Mouse (Mus musculus) adrenal gland (tissue): Measurements from ENCODE around the gene Dok4.

Experiments used
- intact Hi-C: fragments of 180-260 bp; cut with DNase I; formaldehyde crosslinking; loops from one replicate; pipeline ENCODE4 v1.15.1; 2025
- long read RNA-seq, 2 experiments: library from polyadenylated mRNA; unstranded; transcript quantifications; one replicate each; pipeline ENCODE4 v2.0.0; 2020; ENCODE audit warnings: borderline replicate concordance in 1 of 2; ENCODE audit not compliant: insufficient replicate concordance in 1 of 2

Gene Dok4
- long read RNA-seq, experiment 1, transcript Dok4-201 (9 exons, 2,590 nt), result major isoform, 6 of 10 reads
- long read RNA-seq, experiment 1, partial matches to known transcripts, result 1 of 10 reads
- long read RNA-seq, experiment 1, other reads (novel, unspliced or antisense), result 3 of 10 reads
- long read RNA-seq, experiment 2, transcript Dok4-201 (9 exons, 2,590 nt), result major isoform, 6 of 8 reads
- long read RNA-seq, experiment 2, partial matches to known transcripts, result 0 of 8 reads
- long read RNA-seq, experiment 2, other reads (novel, unspliced or antisense), result 1 of 8 reads

DNA sequence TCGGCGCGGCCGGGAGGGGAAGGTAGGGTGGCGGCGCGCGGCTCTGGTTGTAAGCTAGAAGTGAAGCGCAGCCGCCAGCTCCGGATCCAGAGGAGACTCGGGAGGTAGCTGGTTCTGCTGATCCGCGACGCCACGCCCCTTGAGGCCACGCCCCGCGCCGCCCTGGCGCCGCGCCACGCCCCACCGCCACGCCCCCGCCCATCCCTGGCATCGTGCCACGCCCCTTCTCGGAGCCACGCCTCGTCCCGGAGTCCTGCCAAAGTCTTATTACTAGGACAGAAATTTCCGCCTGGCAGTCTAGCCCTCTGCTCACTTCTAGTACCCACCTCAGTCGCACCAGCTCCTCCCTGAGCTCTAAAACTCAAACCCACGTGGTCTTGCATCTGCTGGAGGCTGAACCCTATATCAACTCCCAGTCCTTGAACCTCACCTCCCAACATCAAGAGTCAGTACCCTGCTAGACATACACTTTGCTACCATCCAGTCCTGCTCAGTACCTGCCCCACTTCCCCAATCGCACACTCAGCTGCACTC, at the start of gene Dok4:
Gene Dok4, minus strand, starts transcription at position 134 of the 534 bp plus-strand sequence.
- intact Hi-C loops, result loop anchor here (2.0 kb wide), 1 partner anchor 33 kb away; no protein-coding TSS in a partner anchor

DNA sequence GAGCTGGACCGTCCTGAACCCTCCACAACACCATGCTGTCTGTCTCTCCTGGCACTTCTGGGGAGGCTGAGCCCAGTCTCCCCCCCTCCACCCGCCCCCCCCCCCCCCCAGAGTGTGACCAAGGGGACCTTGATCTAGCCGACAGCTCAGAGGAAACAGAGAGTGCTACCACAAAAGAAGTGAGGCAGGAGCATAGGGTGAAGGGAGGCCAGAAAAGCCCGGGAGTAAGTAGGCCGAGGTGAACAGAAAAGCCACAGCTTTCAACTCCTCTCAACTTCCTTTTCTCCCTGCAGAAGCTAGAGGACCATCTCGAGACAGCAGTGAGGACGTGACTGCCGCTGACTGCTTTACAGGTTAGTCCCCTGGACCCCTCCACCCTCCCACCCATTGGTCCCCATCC, 47.3 kb upstream of the Dok4 start, which contains the start of gene Adgrg5:
Gene Adgrg5, plus strand, starts transcription at position 290 of the 400 bp plus-strand sequence.
- intact Hi-C loops, result no loop called here

DNA sequence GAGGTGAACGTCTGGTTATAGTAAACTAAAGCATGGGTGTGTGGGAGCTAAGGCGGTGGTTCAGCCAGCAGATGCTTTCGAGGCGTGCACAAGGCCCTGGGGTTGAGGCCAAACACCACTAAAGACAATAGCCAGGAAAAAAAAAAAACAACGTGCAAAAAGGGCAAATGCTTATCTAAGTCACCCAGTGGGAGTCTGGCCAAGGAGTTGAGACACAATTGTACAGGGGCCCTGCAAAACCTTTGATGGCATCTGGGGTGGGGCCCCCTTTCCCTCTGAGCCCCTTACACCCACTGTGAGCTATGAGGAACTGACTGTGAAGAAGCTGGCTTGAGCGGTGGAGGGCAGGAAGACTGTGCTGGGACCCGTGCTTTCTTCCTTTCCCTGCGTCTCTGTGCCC, 46.5 kb upstream of the Dok4 start:
- intact Hi-C loops, result no loop called here

GRCm38 (mm10) chr8:94922176-94922575, 46.0 kb upstream of the Dok4 start:
- intact Hi-C loops, result no loop called here

- intact Hi-C loops, result no loop called here
Measured at GRCm38 (mm10) chr8:94919256-94919655, 43.1 kb upstream of the Dok4 start.

- intact Hi-C loops, result no loop called here
Measured at GRCm38 (mm10) chr8:94917851-94918495, 41.8 kb upstream of the Dok4 start, which contains the start of gene Ccdc102a. Gene Ccdc102a (minus strand): TSS chr8:94918098.

- intact Hi-C loops, result no loop called here
Measured at GRCm38 (mm10) chr8:94917352-94917751, 41.2 kb upstream of the Dok4 start.

- intact Hi-C loops, result no loop called here
Measured at GRCm38 (mm10) chr8:94916960-94917324, 40.8 kb upstream of the Dok4 start.

DNA sequence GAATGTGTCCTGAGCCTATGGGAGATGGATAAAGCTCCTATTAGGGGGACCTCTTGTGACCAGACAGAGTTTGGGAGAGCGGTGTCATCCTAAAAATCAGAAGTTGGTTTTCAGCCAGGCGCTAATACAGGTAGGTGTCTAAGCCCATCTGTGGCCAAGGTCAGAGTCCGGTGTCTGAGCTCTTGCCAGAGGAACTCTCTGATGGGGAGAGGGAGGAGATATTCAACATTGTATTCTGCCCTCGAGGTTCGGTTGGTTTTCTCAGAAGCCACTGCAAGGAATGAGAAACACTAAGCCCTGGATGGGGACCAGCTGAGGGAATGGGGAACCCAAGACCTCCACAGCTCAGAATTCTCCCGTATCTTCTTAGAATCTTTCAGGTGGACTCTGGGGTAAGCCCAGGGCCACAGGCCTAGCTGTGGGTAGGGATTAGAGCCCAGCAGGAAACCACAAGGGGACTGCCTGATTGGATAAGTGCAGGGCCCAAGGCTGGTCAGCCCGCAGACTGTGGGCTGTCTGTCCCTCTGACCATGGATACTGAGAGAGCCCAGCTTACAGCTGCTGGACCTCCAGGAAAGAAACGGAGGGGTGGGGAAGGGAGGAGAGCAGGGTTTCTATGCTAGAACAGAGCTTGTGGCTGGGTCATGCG, 40.3 kb upstream of the Dok4 start:
- intact Hi-C loops, result no loop called here

DNA sequence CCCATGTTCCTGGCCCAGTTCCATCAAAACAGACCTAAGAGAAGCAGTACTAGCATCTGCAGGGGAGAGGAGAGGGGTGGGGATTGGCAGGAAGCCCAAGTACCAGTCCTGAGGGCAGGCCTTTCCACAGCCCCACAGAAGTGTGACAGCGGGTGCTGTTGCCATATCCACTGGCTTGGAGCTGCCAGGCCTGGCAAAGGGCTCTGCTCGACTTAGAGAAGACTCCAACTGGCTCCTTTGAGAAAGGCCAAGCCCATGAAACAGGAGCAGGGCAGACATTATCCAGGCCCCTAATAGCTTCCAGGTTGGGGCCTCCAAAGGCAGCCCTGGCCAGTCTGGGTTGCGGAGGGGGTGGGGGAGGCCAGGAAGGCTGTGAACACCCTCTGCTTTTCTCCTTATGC, 38.6 kb upstream of the Dok4 start:
- intact Hi-C loops, result loop anchor here (5.0 kb wide), 1 partner anchor 207 kb away; no protein-coding TSS in a partner anchor

- intact Hi-C loops, result loop anchor here (5.0 kb wide), 1 partner anchor 207 kb away; no protein-coding TSS in a partner anchor
Measured at GRCm38 (mm10) chr8:94914256-94914655, 38.1 kb upstream of the Dok4 start.

GRCm38 (mm10) chr8:94913061-94913660, 37.0 kb upstream of the Dok4 start:
- intact Hi-C loops, result loop anchor here (5.0 kb wide), 1 partner anchor 206 kb away; no protein-coding TSS in a partner anchor

DNA sequence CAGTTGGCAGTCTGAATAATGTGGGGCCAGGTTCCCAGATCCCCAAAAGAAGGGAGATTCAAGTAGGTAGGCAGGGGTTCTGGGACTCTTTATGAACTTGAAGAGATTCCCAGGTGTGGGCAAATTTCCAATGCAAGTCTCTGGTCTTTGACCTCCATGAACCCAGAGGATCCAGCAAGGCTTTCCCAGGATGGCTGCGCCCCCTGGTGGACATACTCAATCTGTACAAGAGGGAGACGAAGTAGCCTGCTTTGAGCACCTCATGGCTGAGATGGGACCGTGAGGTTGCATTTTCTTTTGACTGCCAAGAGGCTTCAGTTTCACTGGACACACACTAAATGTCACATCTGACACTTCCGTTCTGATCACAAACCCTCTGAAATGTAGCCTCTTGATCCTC, 32.7 kb upstream of the Dok4 start:
- intact Hi-C loops, result loop anchor here (2.0 to 5.0 kb wide), 2 partner anchors 32 to 87 kb away; partner anchors contain the start of gene Dok4

GRCm38 (mm10) chr8:94907591-94908300, 31.6 kb upstream of the Dok4 start:
- intact Hi-C loops, result loop anchor here (2.0 to 5.0 kb wide), 2 partner anchors 31 to 85 kb away; partner anchors contain the start of gene Dok4

DNA sequence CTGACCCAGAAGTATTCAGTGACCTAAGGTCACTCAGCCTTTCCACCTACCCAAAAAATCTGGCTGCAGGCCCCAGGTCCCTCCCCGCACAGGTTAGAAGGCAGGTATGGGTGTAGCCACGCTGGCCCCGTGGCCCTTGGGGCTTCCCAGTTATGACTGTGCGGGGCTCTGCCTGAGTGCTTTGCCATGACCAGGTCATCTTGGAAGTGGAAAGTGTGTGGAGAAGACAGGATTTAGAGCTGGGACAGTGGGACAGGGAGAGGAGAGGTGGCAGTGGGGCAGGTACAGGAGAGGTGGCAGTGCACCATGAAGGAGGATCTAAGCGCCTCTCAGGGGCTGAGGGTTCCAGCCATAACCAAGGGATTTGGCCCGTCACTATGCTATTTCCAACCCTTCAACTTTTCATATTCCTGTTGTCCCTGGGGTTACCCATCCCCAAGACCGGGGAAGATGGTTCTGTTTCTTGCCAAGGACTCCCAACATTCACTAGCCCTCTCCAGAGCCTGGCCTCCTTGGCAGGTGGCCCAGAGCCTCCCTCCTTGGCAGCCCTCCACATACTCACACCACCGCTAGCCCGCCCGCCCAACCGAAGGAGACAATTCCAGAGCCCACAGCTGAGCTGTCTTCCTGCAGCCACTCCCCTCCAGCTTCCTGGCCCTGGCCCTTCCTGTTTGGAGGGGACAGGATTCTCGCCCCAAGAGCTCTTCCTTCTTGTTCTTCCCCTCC, 28.5 kb upstream of the Dok4 start:
- intact Hi-C loops, result loop anchor here (5.0 kb wide), 1 partner anchor 82 kb away; no protein-coding TSS in a partner anchor

DNA sequence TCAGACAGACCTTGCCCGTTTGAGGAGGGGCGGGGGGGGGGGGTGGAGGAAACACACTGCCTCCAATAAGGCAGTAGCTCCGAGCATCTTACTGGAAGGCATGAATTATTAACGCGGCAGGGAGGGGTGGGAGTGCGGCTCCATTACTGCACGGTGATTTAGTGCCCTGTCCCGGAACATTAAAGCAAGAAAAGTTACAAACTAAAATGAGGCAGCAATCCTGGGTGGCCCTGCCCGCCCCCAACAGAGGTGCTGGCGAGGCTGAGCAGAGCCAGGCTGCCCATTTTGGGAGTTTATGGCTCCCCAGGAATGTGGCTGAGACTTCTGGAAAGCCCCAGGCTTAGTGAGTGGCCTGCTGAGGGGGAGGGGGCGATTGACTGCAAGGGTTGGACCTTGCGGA, 27.6 kb upstream of the Dok4 start:
- intact Hi-C loops, result no loop called here

DNA sequence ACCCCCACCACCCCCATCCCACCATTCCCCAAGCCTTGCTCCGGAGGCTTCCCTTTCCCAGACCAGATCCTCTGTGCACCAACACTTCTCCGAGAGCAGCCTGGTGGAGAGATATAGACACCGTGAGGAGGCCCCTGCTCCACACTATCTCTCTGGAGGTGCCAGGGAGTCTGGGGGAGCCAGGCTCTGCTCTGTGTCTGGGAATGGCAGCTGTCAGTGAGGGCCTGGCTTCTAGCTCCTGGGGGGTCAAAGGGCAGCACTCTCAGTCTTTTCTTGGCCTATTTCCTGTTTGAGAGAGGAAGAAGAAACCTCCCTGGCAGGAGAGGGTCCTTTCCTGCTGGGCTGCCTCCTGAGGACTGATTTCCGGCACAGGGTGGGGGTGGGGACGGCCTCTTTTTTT, 24.9 kb upstream of the Dok4 start:
- intact Hi-C loops, result no loop called here

GRCm38 (mm10) chr8:94900617-94901016, 24.5 kb upstream of the Dok4 start:
- intact Hi-C loops, result no loop called here

DNA sequence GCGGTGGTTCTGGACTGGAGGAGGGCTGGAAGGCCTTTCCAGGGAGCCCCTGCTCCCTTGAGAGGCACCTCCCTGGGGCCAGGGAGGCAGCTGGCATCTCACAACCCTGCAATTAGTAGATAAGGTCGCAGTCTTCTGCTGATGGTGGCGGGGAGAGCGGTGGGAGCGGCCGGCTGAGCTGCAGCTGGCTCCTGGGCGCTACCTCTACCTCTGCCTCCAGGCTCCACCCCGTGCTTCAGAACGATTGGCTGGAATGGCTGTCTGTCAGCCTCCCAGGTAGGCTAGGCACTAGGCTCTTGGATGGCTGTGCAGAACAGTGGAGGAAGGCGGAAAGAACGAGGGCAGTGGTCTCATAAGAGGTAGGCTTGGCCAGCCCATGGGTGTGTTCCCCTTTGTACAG, 23.1 kb upstream of the Dok4 start:
- intact Hi-C loops, result no loop called here

- intact Hi-C loops, result no loop called here
Measured at GRCm38 (mm10) chr8:94892917-94893316, 16.8 kb upstream of the Dok4 start.
